Mouse (Mus musculus) hindbrain, postnatal 0 days (tissue): ENCODE data around the gene Filip1l. TPM values are rescaled to one million over a fixed set of nuclear protein-coding genes. Genes with fewer than 3 reads are reported as not detected.

Source experiments
- ATAC-seq: fragments of 200-750 bp; cut with Nextera tagmentation; 2 replicates; pipeline ENCODE4 v1.8.0; 2017; ENCODE audit warnings: mild to moderate bottlenecking, moderate TSS enrichment, moderate library complexity
- DNase-seq: peaks from one replicate; pipeline ENCODE4 v3.0.0-alpha.2; 2015; ENCODE audit warnings: low spot score
- H3K27ac ChIP-seq: fragments of 300-500 bp; sonication (generic); 2 replicates; pipeline ENCODE4 v1.5.1; 2014; ENCODE audit warnings: mild to moderate bottlenecking
- H3K27me3 ChIP-seq: fragments of 300-500 bp; sonication (generic); 2 replicates; pipeline ENCODE4 v1.6.1; 2014; ENCODE audit warnings: low read length, mixed read lengths; ENCODE audit not compliant: insufficient read depth
- H3K36me3 ChIP-seq: fragments of 300-500 bp; sonication (generic); 2 replicates; pipeline ENCODE4 v1.6.1; 2014; ENCODE audit warnings: low read length, mixed read lengths; ENCODE audit not compliant: insufficient read depth
- H3K4me1 ChIP-seq: fragments of 300-500 bp; sonication (generic); 2 replicates; pipeline ENCODE4 v1.6.1; 2014; ENCODE audit warnings: antibody characterized with exemption, low read length, mixed read lengths; ENCODE audit not compliant: insufficient read depth
- H3K4me2 ChIP-seq: fragments of 300-500 bp; sonication (generic); 2 replicates; pipeline ENCODE4 v1.6.1; 2014; ENCODE audit warnings: low read depth, mild to moderate bottlenecking, low read length, moderate library complexity, mixed read lengths
- H3K4me3 ChIP-seq: fragments of 300-500 bp; sonication (generic); 2 replicates; pipeline ENCODE4 v1.5.1; 2014; ENCODE audit warnings: low read length
- H3K9ac ChIP-seq: fragments of 300-500 bp; sonication (generic); replicated peaks from 2 replicates; pipeline ENCODE4 v1.6.1; 2014; ENCODE audit warnings: mild to moderate bottlenecking, low read length, moderate library complexity, mixed read lengths
- H3K9me3 ChIP-seq: fragments of 300-500 bp; sonication (generic); 2 replicates; pipeline ENCODE4 v1.6.1; 2016; ENCODE audit warnings: low read length, mixed read lengths
- CTCF ChIP-seq: IDR thresholded peaks from 2 replicates; pipeline ENCODE4 v1.5.1; 2016; ENCODE audit warnings: antibody characterized with exemption, control low read depth, low read depth
- WGBS: fragments of 180-500 bp; shearing (Covaris S2); extraction: QIAGEN DNeasy Blood & Tissue Kit; methylation state at CpG from one replicate; pipeline ENCODE4 v1.1.7; 2014; 5-methylcytosine and 5-hydroxymethylcytosine counted together
- polyA plus RNA-seq: library from polyadenylated mRNA; unstranded; fragments of >200 nt; fragmentation: Nextera tagmentation; extraction: Ambion mirVana; gene quantifications from 2 replicates; pipeline ENCODE4 v1.2.1, GENCODE M21; 2015
- total RNA-seq: library from RNA; depleted of rRNA; stranded (reverse); fragments of >200 nt; gene quantifications from 2 replicates; pipeline ENCODE4 v1.2.3, GENCODE M21; 2014

The Filip1l gene
- total and polyA plus RNA-seq, 2 experiments from 2014 or later, result 1.0 to 1.8 TPM

DNA sequence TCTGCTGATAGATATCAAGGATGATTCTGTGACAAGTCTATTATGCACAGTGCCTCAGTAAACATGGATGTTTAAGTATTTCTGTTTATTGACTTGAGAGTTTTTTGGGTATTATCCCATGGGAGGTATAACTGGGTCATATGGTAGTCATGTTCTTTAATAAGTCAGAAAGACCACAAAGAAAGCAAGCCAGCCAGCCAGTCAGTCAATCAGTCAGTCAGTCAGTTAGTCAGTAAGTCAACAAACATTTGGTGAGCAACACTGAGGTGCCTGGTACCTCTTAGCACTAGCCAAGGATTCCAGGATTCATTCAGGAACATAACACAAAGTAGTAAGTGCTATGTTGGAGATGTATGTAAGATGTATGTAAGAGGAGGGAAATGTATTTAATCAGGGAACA is 135.8 kb downstream of the Filip1l start:
- Histone ChIP-seq H3K27ac (no peak overlapping the region), H3K4me1 (no peaks in the 10 kb centered on the region), H3K27me3 (no peaks in the 10 kb centered on the region), H3K4me3 (no peak overlapping the region), H3K9me3 (no peaks in the 10 kb centered on the region), H3K36me3 (no peaks in the 10 kb centered on the region), H3K9ac (no peak overlapping the region), H3K4me2 (no peak overlapping the region)
- no peak for DNase-seq
- TF ChIP-seq CTCF, result no peak
- no peak for ATAC-seq

DNA sequence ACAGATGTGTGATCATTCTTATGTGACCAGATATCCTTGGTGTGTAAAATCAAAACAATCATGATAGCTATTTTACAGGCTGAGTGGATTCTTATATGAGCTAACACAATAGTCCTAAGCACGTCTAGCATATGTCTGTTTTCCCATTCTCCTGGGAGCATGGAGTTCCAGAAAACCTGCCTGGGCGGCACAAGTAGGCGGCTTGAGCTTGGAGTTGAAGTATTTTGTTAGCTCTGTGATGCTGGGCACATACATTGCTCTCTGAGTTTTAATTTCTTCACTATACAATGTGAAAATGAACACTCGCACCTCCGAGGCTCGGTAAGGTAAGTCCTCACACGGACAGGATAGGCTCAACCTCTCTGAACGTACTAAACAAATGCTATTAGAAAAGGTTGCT is 137.8 kb downstream of the Filip1l start:
- no peak for DNase-seq
- no peak overlapping the region for H3K4me3 ChIP-seq

DNA sequence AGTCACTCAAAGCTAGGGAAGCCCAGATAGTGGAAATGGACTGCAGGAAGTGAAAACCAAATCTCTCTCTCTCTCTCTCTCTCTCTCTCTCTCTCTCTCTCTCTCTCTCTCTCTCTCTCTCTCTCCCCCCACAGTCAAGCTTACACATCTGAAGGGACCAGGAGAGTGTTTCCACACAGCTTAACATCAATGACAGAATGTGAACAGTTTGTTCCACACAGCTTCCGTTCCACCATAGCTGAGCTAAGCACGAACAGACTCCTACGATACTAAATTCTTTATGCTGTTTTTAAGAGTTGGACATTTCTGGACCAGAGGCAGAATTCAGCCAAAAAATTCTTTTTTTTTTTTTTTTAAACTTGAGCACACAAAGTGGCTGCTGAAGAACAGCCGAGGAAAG is 139.0 kb downstream of the Filip1l start:
- Histone ChIP-seq H3K36me3 (no peaks in the 10 kb centered on the region), H3K4me2 (no peak overlapping the region), H3K4me3 (no peak overlapping the region), H3K9ac (no peak overlapping the region), H3K4me1 (no peaks in the 10 kb centered on the region; the same call in 1 of the 2 replicates), H3K27me3 (no peaks in the 10 kb centered on the region), H3K9me3 (no peaks in the 10 kb centered on the region), H3K27ac (no peak overlapping the region)
- ATAC-seq, result no peak
- no peak for TF ChIP-seq CTCF
- no peak for DNase-seq
- whole genome bisulfite sequencing, result 90% methylated on average over 4 of the region's 4 CpGs

More for the DNA sequence above, 137.8 kb downstream of the Filip1l start:
- Histone ChIP-seq H3K36me3 (no peaks in the 10 kb centered on the region), H3K4me2 (no peak overlapping the region), H3K4me1 (no peaks in the 10 kb centered on the region), H3K9ac (no peak overlapping the region), H3K9me3 (no peaks in the 10 kb centered on the region), H3K27me3 (no peaks in the 10 kb centered on the region), H3K27ac (no peak overlapping the region)
- WGBS, result 93% methylated on average over 8 of the region's 8 CpGs
- ATAC-seq, result no peak
- TF ChIP-seq CTCF, result no peak

DNA sequence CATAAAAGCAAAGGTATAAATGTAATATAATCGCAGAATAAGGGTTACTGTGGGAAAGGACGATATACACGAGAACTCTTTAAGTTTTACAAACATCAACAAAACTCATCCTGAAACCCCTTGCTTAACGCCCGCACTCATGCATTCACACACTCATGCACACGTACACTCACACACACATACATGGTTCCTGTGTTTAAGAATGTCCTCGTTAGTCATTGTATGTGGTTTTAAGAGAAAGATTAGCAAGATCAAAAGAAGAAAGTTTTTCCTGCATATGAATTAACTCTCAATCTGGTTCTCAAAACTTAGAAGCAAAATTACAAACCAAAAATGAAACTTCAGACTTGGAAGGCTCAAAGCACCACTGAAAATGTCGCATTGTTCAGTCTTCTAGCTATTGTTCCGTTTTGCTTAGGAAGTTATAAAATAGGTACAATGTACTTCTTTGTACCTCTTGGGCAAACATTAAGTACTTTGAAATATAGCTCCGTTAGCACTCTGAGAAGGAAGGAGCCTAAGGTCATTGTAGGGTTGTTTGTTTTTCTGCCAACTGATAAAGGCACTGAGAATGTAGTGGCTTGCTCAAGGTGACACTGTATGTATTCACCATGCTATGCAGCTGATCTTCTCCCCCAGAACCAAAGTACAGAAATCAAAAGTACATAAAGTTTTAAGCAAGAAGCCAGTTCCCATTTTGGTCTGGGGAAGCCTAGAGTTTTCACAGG is 142.7 kb downstream of the Filip1l start:
- no peak for DNase-seq
- Histone ChIP-seq H3K4me1 (no peaks in the 10 kb centered on the region; the same call in 1 of the 2 replicates), H3K4me2 (no peak overlapping the region), H3K27ac (no peak overlapping the region), H3K9me3 (no peaks in the 10 kb centered on the region), H3K27me3 (no peaks in the 10 kb centered on the region), H3K9ac (no peak overlapping the region), H3K4me3 (no peak overlapping the region), H3K36me3 (no peaks in the 10 kb centered on the region)
- TF ChIP-seq CTCF, result no peak
- no peak for ATAC-seq
- WGBS, result 88% methylated on average over 10 of the region's 10 CpGs

DNA sequence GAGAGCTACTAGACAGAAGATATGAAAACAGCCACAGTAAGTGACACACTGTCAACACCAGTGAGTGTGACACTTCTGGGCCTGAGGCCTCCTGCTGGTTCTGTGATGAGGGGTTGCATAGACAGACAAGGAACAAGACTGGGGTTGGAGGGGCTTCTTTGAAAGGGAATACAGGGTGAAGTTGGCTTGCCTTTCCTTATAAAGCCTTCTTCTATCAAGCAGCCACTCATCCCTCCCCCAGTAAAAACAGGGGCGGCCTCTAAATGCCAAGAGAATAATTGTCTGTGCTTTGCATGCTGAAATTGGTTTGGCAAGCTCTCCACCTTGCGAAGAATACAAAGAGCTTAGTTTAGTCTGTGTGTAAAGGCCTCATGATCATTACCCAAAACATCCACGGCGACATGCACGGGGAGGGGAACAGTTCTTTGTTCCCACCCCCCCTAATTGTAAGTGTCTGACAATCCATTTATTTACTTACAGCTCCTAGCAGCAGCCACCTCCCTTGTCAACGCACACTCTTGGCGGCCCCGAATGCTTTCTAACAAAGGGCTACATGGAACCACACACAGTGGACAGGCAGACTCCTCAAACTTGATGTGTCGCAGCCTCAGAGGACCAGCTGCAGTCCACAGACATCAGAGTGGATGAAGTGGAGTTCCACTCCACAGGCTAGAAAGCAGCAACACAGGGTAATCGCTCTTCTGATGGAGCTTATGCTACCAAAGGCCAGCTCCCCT is 143.7 kb downstream of the Filip1l start:
- WGBS, result 34% methylated on average over 10 of the region's 10 CpGs

DNA sequence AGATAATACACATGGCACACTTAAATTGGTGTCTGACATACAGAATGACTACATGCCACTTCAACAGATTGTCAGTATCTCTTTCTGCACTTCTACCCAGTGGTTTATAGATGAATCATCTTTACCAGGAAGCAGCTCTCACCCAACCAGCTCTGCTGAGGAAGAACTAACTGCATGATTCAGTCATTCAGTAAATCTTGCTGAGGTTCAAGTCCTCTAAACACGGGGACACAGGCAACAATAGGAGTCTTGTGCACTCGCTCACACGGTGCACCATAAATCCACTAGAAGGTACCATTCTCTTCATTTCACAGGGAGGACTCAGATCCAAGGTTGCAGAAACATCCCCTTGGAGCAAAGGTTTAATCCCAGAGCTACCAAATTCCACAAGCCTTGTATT is 148.0 kb downstream of the Filip1l start:
- WGBS, result 70% methylated on average over 3 of the region's 3 CpGs
- Histone ChIP-seq H3K36me3 (no peaks in the 10 kb centered on the region), H3K4me3 (no peak overlapping the region), H3K27me3 (no peaks in the 10 kb centered on the region), H3K9ac (no peak overlapping the region), H3K4me2 (no peak overlapping the region), H3K27ac (no peak overlapping the region), H3K9me3 (no peaks in the 10 kb centered on the region), H3K4me1 (no peaks in the 10 kb centered on the region; the same call in 1 of the 2 replicates)
- no peak for ATAC-seq
- TF ChIP-seq CTCF, result no peak
- no peak for DNase-seq

More for the DNA sequence above, 143.7 kb downstream of the Filip1l start:
- H3K27ac ChIP-seq, result no peak overlapping the region
- no peak overlapping the region for H3K4me2 ChIP-seq
- no peak overlapping the region for H3K9ac ChIP-seq
- DNase-seq, result peak; percentile 74
- H3K36me3 ChIP-seq, result no peaks in the 10 kb centered on the region
- no peak overlapping the region for H3K4me3 ChIP-seq
- no peak for TF ChIP-seq CTCF
- no peaks in the 10 kb centered on the region for H3K9me3 ChIP-seq
- H3K4me1 ChIP-seq, result no peaks in the 10 kb centered on the region; the same call in 1 of the 2 replicates
- ATAC-seq, result peak; percentile 91
- H3K27me3 ChIP-seq, result no peaks in the 10 kb centered on the region

DNA sequence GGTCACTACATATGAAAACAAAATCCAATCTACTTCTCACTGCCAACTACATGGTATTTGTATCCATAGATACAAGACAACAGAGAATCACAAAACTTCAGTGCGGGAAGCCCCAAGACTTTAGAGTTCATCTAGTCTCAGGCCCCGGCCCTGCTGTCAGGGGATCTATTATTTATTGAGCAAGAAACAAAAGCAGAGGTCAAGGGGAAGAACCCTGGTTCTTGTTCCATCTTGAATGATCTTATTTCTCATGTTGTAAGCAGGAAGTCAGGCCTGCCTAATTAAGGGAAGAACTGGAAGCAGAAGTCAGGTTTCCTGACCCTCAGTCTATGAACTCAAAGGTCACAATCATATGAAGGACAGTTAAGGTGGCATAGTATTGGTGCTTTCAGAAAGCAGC is 149.3 kb downstream of the Filip1l start:
- no peaks in the 10 kb centered on the region for H3K9me3 ChIP-seq
- H3K27me3 ChIP-seq, result no peaks in the 10 kb centered on the region
- no peak overlapping the region for H3K9ac ChIP-seq
- WGBS, result 32% methylated on average over 2 of the region's 2 CpGs
- H3K36me3 ChIP-seq, result no peaks in the 10 kb centered on the region
- H3K4me3 ChIP-seq, result no peak overlapping the region
- no peak for DNase-seq
- TF ChIP-seq CTCF, result no peak
- H3K4me1 ChIP-seq, result no peaks in the 10 kb centered on the region
- no peak overlapping the region for H3K27ac ChIP-seq
- no peak for ATAC-seq
- H3K4me2 ChIP-seq, result no peak overlapping the region
